Mouse (Mus musculus) spleen, adult 2 months (tissue): ENCODE measurements around the gene Tmem63b.

Experiments used
- CTCF ChIP-seq: fragments of 200-500 bp; IDR thresholded peaks from 2 replicates; pipeline ENCODE4 v1.5.1; 2011; ENCODE audit warnings: mild to moderate bottlenecking, inconsistent platforms; ENCODE audit not compliant: insufficient read depth, insufficient read length, insufficient replicate concordance; ENCODE audit errors: extremely low read depth
- POLR2A ChIP-seq: fragments of 200-500 bp; IDR thresholded peaks from 2 replicates; pipeline ENCODE4 v1.6.1; 2011; ENCODE audit warnings: low read depth, low read length, inconsistent platforms

GRCm38 (mm10) chr17:45667986-45668385 is 18.7 kb downstream of the Tmem63b start:
- no peak for TF ChIP-seq CTCF
- TF ChIP-seq POLR2A = no peak
